Mouse (Mus musculus): ENCODE results near the gene Anapc10.
"Not testable (repeated sequence)": the region's sequence is repeated elsewhere in the genome, so short reads cannot be mapped to it uniquely, and the experiment has no call there.

DNA sequence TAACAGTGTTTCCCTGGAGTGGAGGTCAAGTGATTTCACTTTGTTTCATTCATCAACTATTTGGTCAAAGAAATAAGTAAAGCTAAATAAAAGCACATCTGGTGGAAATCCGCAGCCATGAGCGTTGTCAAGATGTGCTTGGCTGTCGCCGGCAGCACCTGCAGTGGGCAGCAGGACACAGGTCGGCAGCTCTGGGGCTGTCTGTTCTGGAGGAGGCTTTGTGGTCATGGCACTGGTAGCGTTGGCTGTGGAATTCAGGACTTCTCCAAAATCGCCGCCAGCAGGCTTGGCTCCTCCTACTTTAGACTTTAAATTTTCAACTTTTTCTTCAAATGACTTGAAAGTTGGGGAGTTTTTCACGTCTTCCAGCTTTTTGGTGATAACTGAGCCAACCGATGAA lies 31.5 kb upstream of the Anapc10 start:
- TF ChIP-seq CTCF (IDR thresholded peaks at IDR 0.05; ENCODE audit: borderline replicate concordance, insufficient read depth, low read length); POLR2A (IDR thresholded peaks at IDR 0.05; ENCODE audit: low read depth, low read length): not testable (repeated sequence)
